Mouse (Mus musculus) adrenal gland, postnatal 10 days (tissue): Measurements from ENCODE around the gene Mmp28. TPM values are rescaled to one million over a fixed set of nuclear protein-coding genes. Genes with fewer than 3 reads are reported as not detected.

Source experiments
- DNase-seq: peaks from one replicate; pipeline ENCODE4 v3.0.0; 2021; ENCODE audit warnings: mixed read lengths
- total RNA-seq, 2 experiments: library from RNA; stranded (reverse); gene quantifications; 2 replicates each; pipeline ENCODE4 v1.2.3; 2021

Gene Mmp28
- total RNA-seq, 2 experiments from 2014 or later = 9.8 to 15.1 TPM

DNA sequence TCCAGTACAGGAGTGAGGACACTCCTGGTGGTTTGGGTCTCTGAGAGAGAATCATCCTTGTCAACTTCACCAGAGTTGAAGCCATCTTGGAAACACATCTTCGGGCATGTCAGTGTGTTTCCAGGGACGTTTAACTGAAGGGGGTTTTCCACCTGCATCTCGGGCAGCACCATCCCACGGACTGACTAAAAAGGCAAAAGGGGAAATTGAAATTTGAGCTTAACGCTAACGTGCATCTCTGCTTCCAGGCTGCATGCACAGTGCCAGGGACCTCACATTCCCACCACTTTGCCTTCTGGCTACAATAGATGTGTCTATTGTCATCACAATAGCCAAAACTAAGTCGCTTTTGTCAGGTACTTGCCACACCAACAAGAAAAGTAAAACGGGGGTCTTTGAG lies 54.6 kb downstream of the Mmp28 start:
- DNase-seq = no peak

GRCm38 (mm10) chr11:83406391-83406790 lies 56.5 kb downstream of the Mmp28 start:
- DNase-seq = no peak

- DNase-seq = no peak
Measured at GRCm38 (mm10) chr11:83403787-83404186, 59.1 kb downstream of the Mmp28 start.

DNA sequence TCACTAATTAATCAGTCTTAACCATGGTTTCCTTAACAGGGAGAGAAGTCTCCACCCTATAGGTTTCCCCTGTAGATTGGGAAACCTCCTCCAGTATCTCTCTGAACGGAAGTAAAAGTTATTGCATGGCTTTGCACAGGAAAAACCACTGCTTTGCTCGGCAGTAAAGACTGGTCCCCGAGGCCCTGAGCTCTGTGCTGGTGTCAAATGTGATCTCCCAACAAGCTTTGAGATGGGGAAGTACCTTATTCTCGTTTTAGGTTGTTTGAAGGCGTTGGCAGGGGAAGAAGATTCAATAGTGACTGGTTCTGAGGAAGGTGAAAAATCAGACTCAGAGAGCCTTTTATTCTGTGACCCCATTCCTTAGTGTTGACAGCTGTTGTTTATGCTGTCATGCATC lies 64.1 kb downstream of the Mmp28 start:
- no peak for DNase-seq

DNA sequence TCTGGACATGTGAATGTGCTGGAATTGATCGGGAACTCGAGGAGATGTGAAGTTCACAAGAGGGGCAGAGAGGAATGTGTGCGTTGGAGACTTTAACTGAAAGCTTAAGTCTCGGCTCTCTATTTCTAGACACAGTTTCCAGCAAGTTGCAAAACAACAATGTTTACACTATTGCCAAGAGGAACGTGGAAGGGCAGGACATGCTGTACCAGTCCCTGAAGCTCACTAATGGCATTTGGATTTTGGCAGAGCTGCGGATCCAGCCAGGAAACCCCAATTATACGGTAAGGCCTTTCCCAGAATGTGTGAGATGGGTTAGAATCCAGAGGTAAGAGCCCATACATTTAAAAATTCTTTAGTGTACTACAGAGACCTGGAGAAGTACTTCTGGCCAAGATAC lies 65.2 kb downstream of the Mmp28 start:
- DNase-seq = no peak

GRCm38 (mm10) chr11:83394802-83395439 lies 68.0 kb downstream of the Mmp28 start:
- no peak for DNase-seq

GRCm38 (mm10) chr11:83393062-83393461 lies 69.8 kb downstream of the Mmp28 start:
- DNase-seq = no peak

Other genes with a start within 250 kb of the Mmp28 start
- gene Slfn14, start 176.3 kb downstream of the Mmp28 start, total RNA-seq = 1 to 10 TPM in 1 of 2 experiments, under 1 TPM in 1; 0.60 to 2.0 TPM
- 10 to 100 TPM; 78.1 to 96.0 TPM for gene Ap2b1, start 164.0 kb downstream of the Mmp28 start, total RNA-seq
- gene Pex12, start 160.5 kb downstream of the Mmp28 start, total RNA-seq = 10 to 100 TPM in 1 of 2 experiments, 1 to 10 TPM in 1; 8.4 to 13.1 TPM
- 1 to 10 TPM; 8.5 to 9.1 TPM for gene Rasl10b, start 53.9 kb downstream of the Mmp28 start, total RNA-seq
- not detected for gene Gas2l2, start 33.6 kb downstream of the Mmp28 start, total RNA-seq
- gene 1700020L24Rik, start 25.4 kb downstream of the Mmp28 start, total RNA-seq = 1 to 10 TPM in 1 of 2 experiments, under 1 TPM in 1; 0.30 to 1.4 TPM
- gene Taf15, start 10.0 kb upstream of the Mmp28 start, total RNA-seq = 10 to 100 TPM; 54.9 to 58.4 TPM
- not detected for gene Heatr9, start 59.1 kb upstream of the Mmp28 start, total RNA-seq
- gene Ccl5, start 67.4 kb upstream of the Mmp28 start, total RNA-seq = 1 to 10 TPM; 7.9 to 8.8 TPM
- 10 to 100 TPM in 1 of 2 experiments, 1 to 10 TPM in 1; 8.6 to 12.2 TPM for gene Ccl9, start 115.6 kb upstream of the Mmp28 start, total RNA-seq
- 10 to 100 TPM in 1 of 2 experiments, 1 to 10 TPM in 1; 6.6 to 12.9 TPM for gene Ccl6, start 130.0 kb upstream of the Mmp28 start, total RNA-seq
- gene Rpl9-ps1, start 182.6 kb upstream of the Mmp28 start, total RNA-seq = not detected
- gene Ccl3, start 186.3 kb upstream of the Mmp28 start, total RNA-seq = under 1 TPM in 1 of 2 experiments, not detected in 1; 0.36 TPM
- not detected for gene Ccl4, start 199.5 kb upstream of the Mmp28 start, total RNA-seq
- gene Wfdc17, start 240.9 kb upstream of the Mmp28 start, total RNA-seq = 1 to 10 TPM; 1.5 to 2.4 TPM
- not detected for gene Wfdc18, start 245.9 kb upstream of the Mmp28 start, total RNA-seq